Mouse (Mus musculus) embryonic facial prominence, embryonic 14.5 days (tissue): ENCODE measurements around the gene Cetn2. TPM values are rescaled to one million over a fixed set of nuclear protein-coding genes. Genes with fewer than 3 reads are reported as not detected.

Experiments used
- ATAC-seq: fragments of 200-750 bp; cut with Nextera tagmentation; 2 replicates; pipeline ENCODE4 v1.8.0; 2017; ENCODE audit warnings: low read depth, moderate number of reproducible peaks, moderate TSS enrichment
- DNase-seq: peaks from one replicate; pipeline ENCODE4 v3.0.0-alpha.2; 2015; ENCODE audit warnings: low spot score
- H3K27ac ChIP-seq: fragments of 300-500 bp; sonication (generic); replicated peaks from 2 replicates; pipeline ENCODE4 v1.5.1; 2014; ENCODE audit warnings: low read depth, mild to moderate bottlenecking, low read length, moderate library complexity
- H3K27me3 ChIP-seq: fragments of 300-500 bp; sonication (generic); replicated peaks from 2 replicates; pipeline ENCODE4 v1.6.1; 2014; ENCODE audit warnings: low read length; ENCODE audit not compliant: control insufficient read depth, insufficient read depth
- H3K36me3 ChIP-seq: fragments of 300-500 bp; sonication (generic); 2 replicates; pipeline ENCODE4 v1.6.1; 2014; ENCODE audit warnings: low read length, mixed read lengths; ENCODE audit not compliant: control insufficient read depth, insufficient read depth
- H3K4me1 ChIP-seq: fragments of 300-500 bp; sonication (generic); 2 replicates; pipeline ENCODE4 v1.6.1; 2014; ENCODE audit warnings: antibody characterized with exemption, low read length; ENCODE audit not compliant: control insufficient read depth, insufficient read depth
- H3K4me2 ChIP-seq: fragments of 300-500 bp; sonication (generic); 2 replicates; pipeline ENCODE4 v1.6.1; 2014; ENCODE audit warnings: low read depth, mild to moderate bottlenecking, low read length, moderate library complexity, mixed read lengths
- H3K4me3 ChIP-seq: fragments of 300-500 bp; sonication (generic); 2 replicates; pipeline ENCODE4 v1.5.1; 2014; ENCODE audit warnings: low read depth, mild to moderate bottlenecking, low read length
- H3K9ac ChIP-seq: fragments of 300-500 bp; sonication (generic); 2 replicates; pipeline ENCODE4 v1.6.1; 2014; ENCODE audit warnings: low read depth, mild to moderate bottlenecking, low read length, moderate library complexity, mixed read lengths
- H3K9me3 ChIP-seq: fragments of 300-500 bp; sonication (generic); 2 replicates; pipeline ENCODE4 v1.6.1; 2016; ENCODE audit warnings: low read length; ENCODE audit not compliant: control insufficient read depth
- WGBS: fragments of 180-500 bp; shearing (Covaris S2); extraction: QIAGEN DNeasy Blood & Tissue Kit; methylation state at CpG from one replicate; pipeline ENCODE4 v1.1.7; 2014; 5-methylcytosine and 5-hydroxymethylcytosine counted together
- polyA plus RNA-seq: library from polyadenylated mRNA; unstranded; fragments of >200 nt; fragmentation: Nextera tagmentation; extraction: Ambion mirVana; gene quantifications from 2 replicates; pipeline ENCODE4 v1.2.1, GENCODE M21; 2014

Cetn2 gene
- polyA plus RNA-seq, 1 experiment from 2014 or later = 84.7 TPM

DNA sequence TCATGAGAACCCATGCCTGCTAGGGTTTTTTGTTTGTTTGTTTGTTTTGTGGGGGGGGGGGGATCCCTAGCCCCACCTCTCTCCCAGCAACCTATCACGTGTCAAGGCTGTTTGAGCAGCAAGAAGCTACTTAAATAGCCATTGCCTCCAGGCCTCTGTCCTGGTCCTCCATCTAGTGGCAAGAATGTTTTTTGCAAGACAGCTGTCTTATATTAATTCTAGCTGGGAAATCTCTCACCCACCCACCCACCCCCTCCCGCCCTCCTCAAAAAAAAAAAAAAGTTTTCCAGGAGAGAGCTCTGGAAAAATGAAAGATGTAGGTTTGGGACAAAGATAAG is 9.8 kb downstream of the Cetn2 start:
- Histone ChIP-seq H3K9ac (no peak overlapping the region), H3K36me3 (no peaks in the 10 kb centered on the region), H3K4me2 (no peak overlapping the region), H3K9me3 (no peaks in the 10 kb centered on the region), H3K27ac (no peak overlapping the region), H3K4me3 (no peak overlapping the region), H3K4me1 (no peaks in the 10 kb centered on the region), H3K27me3 (no peaks in the 10 kb centered on the region)
- ATAC-seq = no peak
- 15% methylated on average over 2 of the region's 2 CpGs for WGBS
- peak; percentile 69 for DNase-seq

DNA sequence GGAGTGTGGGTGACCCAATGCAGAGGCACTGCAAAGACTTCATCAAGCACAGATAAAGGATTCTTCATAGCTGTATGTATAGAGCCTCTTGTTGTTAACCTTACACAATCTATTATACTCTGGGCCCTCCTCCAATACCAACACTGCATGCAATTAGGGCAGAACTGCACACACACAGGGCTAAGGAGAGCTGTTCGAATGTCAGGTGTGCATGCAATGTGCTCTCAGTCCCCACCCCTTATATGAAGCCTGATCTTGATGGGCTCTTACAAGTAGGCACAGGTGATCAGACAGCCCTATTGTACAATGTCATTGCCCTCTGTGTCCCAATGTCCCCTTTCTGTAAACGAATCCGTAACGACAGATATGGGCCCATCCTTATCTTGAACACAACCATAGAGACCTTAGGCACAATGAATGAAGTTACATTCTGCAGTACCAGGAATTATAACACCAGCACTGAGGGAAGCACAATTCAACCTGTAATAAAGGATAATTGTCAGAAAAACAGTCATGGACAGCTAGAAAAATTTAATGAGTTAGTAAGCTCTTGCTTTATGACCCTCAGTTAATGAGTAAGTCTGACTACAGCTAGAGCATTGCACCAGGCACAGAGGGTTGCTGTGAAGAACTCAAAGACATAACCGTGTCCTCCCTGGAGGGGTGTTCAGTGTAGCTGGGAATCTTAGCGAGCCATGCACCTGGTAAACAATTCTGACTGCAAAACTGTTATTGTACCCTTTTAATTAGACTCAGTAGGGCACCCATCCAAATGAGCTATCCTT is 10.4 kb downstream of the Cetn2 start:
- Histone ChIP-seq H3K36me3 (no peaks in the 10 kb centered on the region), H3K27ac (no peak overlapping the region), H3K9ac (no peak overlapping the region), H3K27me3 (no peaks in the 10 kb centered on the region), H3K4me2 (no peak overlapping the region), H3K9me3 (no peaks in the 10 kb centered on the region), H3K4me3 (no peak overlapping the region), H3K4me1 (no peaks in the 10 kb centered on the region)
- ATAC-seq (no peak), DNase-seq (no peak)
- 73% methylated on average over 6 of the region's 6 CpGs for WGBS

DNA sequence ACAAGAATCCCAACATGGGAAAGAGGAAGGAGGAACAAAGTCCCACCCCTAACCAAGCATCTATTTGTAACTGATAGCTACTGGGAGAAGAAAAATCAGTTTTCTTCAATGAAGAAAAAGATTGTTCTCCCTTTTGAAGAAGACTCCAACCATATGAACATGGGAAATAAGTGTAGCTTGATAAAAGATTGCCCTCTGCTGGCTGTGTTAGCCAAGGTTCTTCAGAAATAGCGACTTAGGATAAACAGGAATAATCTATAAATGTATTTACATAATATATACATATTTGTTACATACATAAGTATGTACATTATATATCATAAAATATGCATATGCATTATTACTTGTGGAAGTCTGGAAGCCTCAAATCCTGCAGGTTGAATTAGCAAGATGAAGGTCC is 15.7 kb downstream of the Cetn2 start:
- WGBS = 32% methylated on average over 1 of the region's 1 CpGs
- ATAC-seq (no peak), DNase-seq (no peak)
- Histone ChIP-seq H3K4me3 (no peak overlapping the region), H3K36me3 (no peaks in the 10 kb centered on the region), H3K4me1 (no peaks in the 10 kb centered on the region), H3K9ac (no peak overlapping the region), H3K9me3 (no peaks in the 10 kb centered on the region), H3K27ac (no peak overlapping the region), H3K27me3 (no peaks in the 10 kb centered on the region), H3K4me2 (no peak overlapping the region)

- 52% methylated on average over 1 of the region's 1 CpGs for WGBS
- no peak for ATAC-seq
Observed at GRCm38 (mm10) chrX:72896055-72896437, 22.2 kb downstream of the Cetn2 start.

GRCm38 (mm10) chrX:72895388-72896054 is 22.7 kb downstream of the Cetn2 start:
- WGBS = 66% methylated on average over 5 of the region's 5 CpGs
- H3K9ac ChIP-seq = no peak overlapping the region
- no peaks in the 10 kb centered on the region for H3K9me3 ChIP-seq
- no peaks in the 10 kb centered on the region for H3K36me3 ChIP-seq
- no peaks in the 10 kb centered on the region for H3K4me1 ChIP-seq
- no peak overlapping the region for H3K4me3 ChIP-seq
- no peak for DNase-seq
- H3K27ac ChIP-seq = no peak overlapping the region
- H3K4me2 ChIP-seq = no peak overlapping the region
- ATAC-seq = peak; percentile 44; the same call in 1 of the 2 replicates
- no peaks in the 10 kb centered on the region for H3K27me3 ChIP-seq

More at GRCm38 (mm10) chrX:72896055-72896437, 22.2 kb downstream of the Cetn2 start:
- Histone ChIP-seq H3K4me1 (no peaks in the 10 kb centered on the region), H3K36me3 (no peaks in the 10 kb centered on the region), H3K4me3 (no peak overlapping the region), H3K9ac (no peak overlapping the region), H3K4me2 (no peak overlapping the region), H3K9me3 (no peaks in the 10 kb centered on the region), H3K27ac (no peak overlapping the region), H3K27me3 (no peaks in the 10 kb centered on the region)
- no peak for DNase-seq

Other genes with a start within 250 kb of the Cetn2 start
- gene Gabrq, start 93.2 kb downstream of the Cetn2 start, polyA plus RNA-seq = 0.07 and 0.24 TPM in 2 replicates
- 22.5 and 24.8 TPM in 2 replicates for gene Nsdhl, start 146 bp upstream of the Cetn2 start, polyA plus RNA-seq
- 25.7 and 28.2 TPM in 2 replicates for gene Zfp185, start 68.9 kb upstream of the Cetn2 start, polyA plus RNA-seq
- gene Pnma5, start 118.7 kb upstream of the Cetn2 start, polyA plus RNA-seq = 0.26 and 0.34 TPM in 2 replicates
- gene Pnma3, start 146.4 kb upstream of the Cetn2 start, polyA plus RNA-seq = 0.11 and 0.12 TPM in 2 replicates
- 0.20 and 0.74 TPM in 2 replicates for gene Xlr4a, start 164.1 kb upstream of the Cetn2 start, polyA plus RNA-seq
- 2.0 and 3.6 TPM in 2 replicates for gene Xlr3a, start 178.7 kb upstream of the Cetn2 start, polyA plus RNA-seq
- gene Gm14685, start 198.6 kb upstream of the Cetn2 start, polyA plus RNA-seq = 0.20 and 0.21 TPM in 2 replicates
- 0.24 TPM in 1 of 2 replicates, not detected in the other for gene Xlr5b, start 230.4 kb upstream of the Cetn2 start, polyA plus RNA-seq
- gene DXBay18, start 231.0 kb upstream of the Cetn2 start, polyA plus RNA-seq = not detected in 2 replicates